Mouse (Mus musculus): ENCODE measurements at regions not wholly inside any gene's neighbourhood (a gene's known extent, or its start where the extent isn't known, plus 50 kb on each side); places are given as distances from the start of the nearest gene placed in this dataset.

GRCm38 (mm10) chr14:99748166-99748565 is 449.7 kb downstream of the Klf5 start:
- no peak for TF ChIP-seq MAFK (IDR thresholded peaks at IDR 0.05; ENCODE audit: insufficient read depth, low read depth, low read length)
- TF ChIP-seq CHD2 (IDR thresholded peaks at IDR 0.05; ENCODE audit: low read depth, low read length), result no peak
- TF ChIP-seq ZC3H11A (IDR thresholded peaks at IDR 0.05; ENCODE audit: borderline replicate concordance, low read depth, low read length), result no peak

All from ES-E14 (cell line).